Mouse (Mus musculus) myocyte (in vitro differentiated cells): ENCODE results near the gene Gtf2a1.

Experiments used
- CEBPB ChIP-seq: IDR thresholded peaks from 2 replicates; pipeline ENCODE4 v1.6.1; 2011; ENCODE audit warnings: mild to moderate bottlenecking, moderate library complexity; ENCODE audit not compliant: poor library complexity, insufficient read depth, severe bottlenecking
- MAX ChIP-seq: IDR thresholded peaks from one replicate; pipeline ENCODE4 v1.6.1; 2011; ENCODE audit warnings: low read depth, mild to moderate bottlenecking, control low read depth
- MYOD1 ChIP-seq, 3 experiments: IDR thresholded peaks; one replicate each; pipeline ENCODE4 v1.6.1; 2011; ENCODE audit warnings: control low read depth in 2 of 3, low read depth in 2 of 3, mild to moderate bottlenecking in 2 of 3, moderate library complexity in 1 of 3; ENCODE audit not compliant: insufficient read length in 2 of 3, control insufficient read depth in 1 of 3
- POLR2A ChIP-seq: IDR thresholded peaks from one replicate; pipeline ENCODE4 v1.6.1; 2011; ENCODE audit warnings: low read depth, mild to moderate bottlenecking, control low read depth, moderate library complexity; ENCODE audit not compliant: insufficient read length
- SRF ChIP-seq: IDR thresholded peaks from one replicate; pipeline ENCODE4 v1.6.1; 2011; ENCODE audit warnings: low read depth; ENCODE audit not compliant: control insufficient read depth, insufficient read length
- TCF3 ChIP-seq: IDR thresholded peaks from one replicate; pipeline ENCODE4 v1.6.1; 2011; ENCODE audit warnings: low read depth, control low read depth; ENCODE audit not compliant: insufficient read length
- USF1 ChIP-seq: IDR thresholded peaks from one replicate; pipeline ENCODE4 v1.6.1; 2011; ENCODE audit warnings: low read depth, mild to moderate bottlenecking, control low read depth, moderate library complexity

GRCm38 (mm10) chr12:91523626-91524025 is 66.7 kb downstream of the Gtf2a1 start:
- TF ChIP-seq POLR2A: no peak
- no peak for TF ChIP-seq TCF3
- no peak for TF ChIP-seq MYOD1 (IDR thresholded peaks at IDR 0.05; ENCODE audit: control insufficient read depth in 1 of 3, insufficient read length in 2 of 3, low read depth in 2 of 3)
- TF ChIP-seq CEBPB: no peak
- no peak for TF ChIP-seq USF1
- no peak for TF ChIP-seq MAX
- TF ChIP-seq SRF: no peak
